Mouse (Mus musculus): ENCODE measurements around the gene Pacrg. TPM values are rescaled to one million over a fixed set of nuclear protein-coding genes. Genes with fewer than 3 reads are reported as not detected.

Pacrg gene
- total and polyA plus RNA-seq, 3 experiments = not detected

- H3K27ac ChIP-seq (ENCODE audit: control insufficient read depth, low read depth, low read length) = no peak overlapping the region
- H3K9ac ChIP-seq (ENCODE audit: control insufficient read depth, low read depth, low read length, poor library complexity, severe bottlenecking) = no peak overlapping the region
- no peak for DNase-seq (ENCODE audit: low read depth, low spot score)
- H3K4me3 ChIP-seq (ENCODE audit: control insufficient read depth in 1 of 2, insufficient read depth in 1 of 2, low read depth in 2 of 2, low read length in 2 of 2) = no peak overlapping the region
- H3K79me2 ChIP-seq (ENCODE audit: control insufficient read depth, insufficient read depth, low read length, poor library complexity) = no peaks in the 10 kb centered on the region
- no peaks in the 10 kb centered on the region for H3K27me3 ChIP-seq (ENCODE audit: control insufficient read depth in 1 of 2, insufficient read depth in 2 of 2, low read length in 2 of 2)
- TF ChIP-seq USF2 (IDR thresholded peaks at IDR 0.05; ENCODE audit: borderline replicate concordance in 1 of 2, insufficient read depth in 1 of 2, low read depth in 1 of 2, low read length in 2 of 2) (no peak), KAT2A (conservative IDR thresholded peaks at IDR 0.05; ENCODE audit: low read depth, low read length) (no peak)
- H3K4me1 ChIP-seq (ENCODE audit: control insufficient read depth in 1 of 2, insufficient read depth in 2 of 2, low read length in 2 of 2) = no peaks in the 10 kb centered on the region
- H3K9me3 ChIP-seq (replicated peaks; ENCODE audit: insufficient read depth, low read length) = no peaks in the 10 kb centered on the region
- H3K36me3 ChIP-seq (ENCODE audit: control insufficient read depth in 1 of 2, insufficient read depth in 2 of 2, low read length in 2 of 2) = no peaks in the 10 kb centered on the region
These were observed 470.0 kb downstream of the Pacrg start for GRCm38 (mm10) chr17:10369961-10370659.

- Histone ChIP-seq H3K4me1 (ENCODE audit: control insufficient read depth in 1 of 2, insufficient read depth in 2 of 2, low read length in 2 of 2) (no peaks in the 10 kb centered on the region), H3K27ac (ENCODE audit: control insufficient read depth, low read depth, low read length) (no peak overlapping the region), H3K27me3 (ENCODE audit: control insufficient read depth in 1 of 2, insufficient read depth in 2 of 2, low read length in 2 of 2) (no peaks in the 10 kb centered on the region), H3K9me3 (replicated peaks; ENCODE audit: insufficient read depth, low read length) (no peaks in the 10 kb centered on the region), H3K79me2 (ENCODE audit: control insufficient read depth, insufficient read depth, low read length, poor library complexity) (no peaks in the 10 kb centered on the region; the same call in 1 of the 2 replicates), H3K4me3 (ENCODE audit: control insufficient read depth in 1 of 2, insufficient read depth in 1 of 2, low read depth in 2 of 2, low read length in 2 of 2) (no peak overlapping the region), H3K36me3 (ENCODE audit: control insufficient read depth in 1 of 2, insufficient read depth in 2 of 2, low read length in 2 of 2) (no peaks in the 10 kb centered on the region), H3K9ac (ENCODE audit: control insufficient read depth, low read depth, low read length, poor library complexity, severe bottlenecking) (no peak overlapping the region)
- TF ChIP-seq EP300 (IDR thresholded peaks at IDR 0.05; ENCODE audit: low read depth in 1 of 2, low read length in 2 of 2) (no peak), HCFC1 (IDR thresholded peaks at IDR 0.05; ENCODE audit: low read depth, low read length) (no peak), KAT2A (conservative IDR thresholded peaks at IDR 0.05; ENCODE audit: low read depth, low read length) (no peak), MYC (IDR thresholded peaks at IDR 0.05; ENCODE audit: low read depth, low read length) (no peak), RCOR1 (IDR thresholded peaks at IDR 0.05; ENCODE audit: low read depth, low read length) (no peak), MAZ (IDR thresholded peaks at IDR 0.05; ENCODE audit: low read depth, low read length) (no peak), USF2 (IDR thresholded peaks at IDR 0.05; ENCODE audit: borderline replicate concordance in 1 of 2, insufficient read depth in 1 of 2, low read depth in 1 of 2, low read length in 2 of 2) (no peak), MAFK (IDR thresholded peaks at IDR 0.05; ENCODE audit: borderline replicate concordance, low read depth, low read length) (no peak), SIN3A (IDR thresholded peaks at IDR 0.05; ENCODE audit: low read length) (no peak), SMC3 (IDR thresholded peaks at IDR 0.05; ENCODE audit: low read depth, low read length) (no peak), UBTF (IDR thresholded peaks at IDR 0.05; ENCODE audit: borderline replicate concordance, insufficient read depth, low read depth, low read length) (no peak), ZKSCAN1 (IDR thresholded peaks at IDR 0.05; ENCODE audit: low read depth, low read length) (no peak), MEF2A (IDR thresholded peaks at IDR 0.05; ENCODE audit: extremely low read depth, insufficient replicate concordance, low read depth, low read length, poor library complexity, severe bottlenecking) (no peak), BHLHE40 (IDR thresholded peaks at IDR 0.05; ENCODE audit: borderline replicate concordance, low read depth, low read length) (no peak), TBP (IDR thresholded peaks at IDR 0.05; ENCODE audit: low read depth, low read length) (no peak), ELF1 (IDR thresholded peaks at IDR 0.05; ENCODE audit: low read depth, low read length) (no peak), USF1 (IDR thresholded peaks at IDR 0.05; ENCODE audit: low read depth, low read length) (no peak), GABPA (IDR thresholded peaks at IDR 0.05; ENCODE audit: low read depth, low read length) (no peak), TCF12 (IDR thresholded peaks at IDR 0.05; ENCODE audit: low read depth, low read length) (no peak)
- no peak for DNase-seq (ENCODE audit: low read depth, low spot score)
These were observed 473.1 kb downstream of the Pacrg start for GRCm38 (mm10) chr17:10367044-10367443.

Measured in MEL (cell line).